Mouse (Mus musculus) midbrain, embryonic 14.5 days (tissue): ENCODE measurements around the gene Apbb2. TPM values are rescaled to one million over a fixed set of nuclear protein-coding genes. Genes with fewer than 3 reads are reported as not detected.

Experiments used
- ATAC-seq: fragments of 200-750 bp; cut with Nextera tagmentation; 2 replicates; pipeline ENCODE4 v1.8.0; 2017; ENCODE audit warnings: moderate number of reproducible peaks, moderate library complexity; ENCODE audit not compliant: low FRiP score, low TSS enrichment
- DNase-seq: peaks from one replicate; pipeline ENCODE4 v3.0.0-alpha.2; 2015
- H3K27ac ChIP-seq: fragments of 300-500 bp; sonication (generic); replicated peaks from 2 replicates; pipeline ENCODE4 v1.5.1; 2014; ENCODE audit warnings: mild to moderate bottlenecking, low read depth, low read length, moderate library complexity
- H3K27me3 ChIP-seq: fragments of 300-500 bp; sonication (generic); 2 replicates; pipeline ENCODE4 v1.6.1; 2014; ENCODE audit warnings: low read length, control low read depth, mixed read lengths; ENCODE audit not compliant: control insufficient read depth, insufficient read depth
- H3K36me3 ChIP-seq: fragments of 300-500 bp; sonication (generic); 2 replicates; pipeline ENCODE4 v1.6.1; 2014; ENCODE audit warnings: low read length, control low read depth; ENCODE audit not compliant: control insufficient read depth, insufficient read depth
- H3K4me1 ChIP-seq: fragments of 300-500 bp; sonication (generic); 2 replicates; pipeline ENCODE4 v1.6.1; 2014; ENCODE audit warnings: mild to moderate bottlenecking, antibody characterized with exemption, low read length, control low read depth; ENCODE audit not compliant: control insufficient read depth, insufficient read depth
- H3K4me2 ChIP-seq: fragments of 300-500 bp; sonication (generic); 2 replicates; pipeline ENCODE4 v1.6.1; 2014; ENCODE audit warnings: mild to moderate bottlenecking, low read length, moderate library complexity
- H3K4me3 ChIP-seq: fragments of 300-500 bp; sonication (generic); replicated peaks from 2 replicates; pipeline ENCODE4 v1.5.1; 2014; ENCODE audit warnings: low read depth, low read length
- H3K9ac ChIP-seq: fragments of 300-500 bp; sonication (generic); replicated peaks from 2 replicates; pipeline ENCODE4 v1.6.1; 2014; ENCODE audit warnings: mild to moderate bottlenecking, low read length, moderate library complexity
- H3K9me3 ChIP-seq: fragments of 300-500 bp; sonication (generic); 2 replicates; pipeline ENCODE4 v1.6.1; 2016; ENCODE audit warnings: low read length, control low read depth, mixed read lengths; ENCODE audit not compliant: control insufficient read depth
- WGBS: fragments of 180-500 bp; shearing (Covaris S2); extraction: QIAGEN DNeasy Blood & Tissue Kit; methylation state at CpG from one replicate; pipeline ENCODE4 v1.1.7; 2014; 5-methylcytosine and 5-hydroxymethylcytosine counted together
- polyA plus RNA-seq: library from polyadenylated mRNA; unstranded; fragments of >200 nt; fragmentation: Nextera tagmentation; extraction: Ambion mirVana; gene quantifications from 2 replicates; pipeline ENCODE4 v1.2.1, GENCODE M21; 2014

Apbb2 gene
- polyA plus RNA-seq, 1 experiment from 2014 or later = 116 TPM

GRCm38 (mm10) chr5:66596296-66596695 lies 22.3 kb downstream of the Apbb2 start:
- H3K4me2 ChIP-seq = no peak overlapping the region
- H3K27ac ChIP-seq = no peak overlapping the region
- no peaks in the 10 kb centered on the region for H3K4me1 ChIP-seq
- no peaks in the 10 kb centered on the region for H3K36me3 ChIP-seq
- no peak overlapping the region for H3K4me3 ChIP-seq
- H3K9ac ChIP-seq = no peak overlapping the region
- WGBS = 81% methylated on average over 3 of the region's 3 CpGs
- no peaks in the 10 kb centered on the region for H3K9me3 ChIP-seq
- ATAC-seq (no peak), DNase-seq (no peak)
- H3K27me3 ChIP-seq = no peaks in the 10 kb centered on the region

DNA sequence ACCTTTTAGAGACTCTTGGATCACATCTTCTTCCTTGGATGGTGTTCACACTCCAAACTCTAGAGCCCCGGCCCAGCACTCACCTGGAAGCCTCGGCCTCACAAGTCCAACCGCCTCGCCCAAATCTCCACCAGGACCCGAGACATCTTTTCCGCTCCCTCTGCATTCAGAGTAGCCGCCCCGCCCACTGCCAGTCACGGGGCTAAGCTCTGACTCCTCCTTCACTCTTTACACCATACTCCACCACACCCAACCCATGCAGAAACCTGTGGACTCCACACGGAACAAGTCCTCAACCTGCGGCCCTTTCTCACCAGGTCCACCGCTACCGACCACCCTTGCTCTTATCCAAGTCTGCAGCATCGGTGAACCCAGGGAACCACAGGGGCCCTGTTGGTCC lies 23.7 kb downstream of the Apbb2 start:
- Histone ChIP-seq H3K27ac (no peak overlapping the region), H3K4me3 (no peak overlapping the region), H3K9me3 (no peaks in the 10 kb centered on the region), H3K27me3 (no peaks in the 10 kb centered on the region), H3K4me2 (no peak overlapping the region), H3K4me1 (no peaks in the 10 kb centered on the region; the same call in 1 of the 2 replicates), H3K36me3 (no peaks in the 10 kb centered on the region), H3K9ac (no peak overlapping the region)
- no peak for DNase-seq
- 82% methylated on average over 14 of the region's 14 CpGs for WGBS
- no peak for ATAC-seq

GRCm38 (mm10) chr5:66586236-66586745 lies 32.3 kb downstream of the Apbb2 start:
- Histone ChIP-seq H3K27ac (0 out of 2 replicates have a peak overlapping the region, but pooled peaks have one; percentile 38), H3K9me3 (no peaks in the 10 kb centered on the region), H3K36me3 (no peaks in the 10 kb centered on the region), H3K27me3 (no peaks in the 10 kb centered on the region), H3K9ac (no peak overlapping the region), H3K4me3 (no peak overlapping the region), H3K4me2 (no peak overlapping the region), H3K4me1 (no peaks in the 10 kb centered on the region; the same call in 1 of the 2 replicates)
- no peak for ATAC-seq
- DNase-seq = peak; percentile 42
- 79% methylated on average over 6 of the region's 6 CpGs for WGBS

- 88% methylated on average over 4 of the region's 4 CpGs for WGBS
- no peak overlapping the region for H3K4me3 ChIP-seq
These were observed 35.6 kb downstream of the Apbb2 start for GRCm38 (mm10) chr5:66583019-66583406.

GRCm38 (mm10) chr5:66582281-66583018 lies 36.1 kb downstream of the Apbb2 start:
- Histone ChIP-seq H3K9ac (no peak overlapping the region), H3K9me3 (no peaks in the 10 kb centered on the region), H3K36me3 (no peaks in the 10 kb centered on the region), H3K4me2 (no peak overlapping the region), H3K27ac (no peak overlapping the region), H3K4me3 (no peak overlapping the region), H3K4me1 (peaks cover 4% of the 10 kb centered on the region; the same call in 1 of the 2 replicates), H3K27me3 (no peaks in the 10 kb centered on the region)
- DNase-seq (no peak), ATAC-seq (no peak)
- WGBS = 93% methylated on average over 17 of the region's 17 CpGs

More at GRCm38 (mm10) chr5:66583019-66583406, 35.6 kb downstream of the Apbb2 start:
- Histone ChIP-seq H3K27me3 (no peaks in the 10 kb centered on the region), H3K4me2 (no peak overlapping the region), H3K9ac (no peak overlapping the region), H3K36me3 (no peaks in the 10 kb centered on the region), H3K9me3 (no peaks in the 10 kb centered on the region), H3K4me1 (peaks cover 4% of the 10 kb centered on the region; the same call in 1 of the 2 replicates), H3K27ac (no peak overlapping the region)
- no peak for DNase-seq
- no peak for ATAC-seq

DNA sequence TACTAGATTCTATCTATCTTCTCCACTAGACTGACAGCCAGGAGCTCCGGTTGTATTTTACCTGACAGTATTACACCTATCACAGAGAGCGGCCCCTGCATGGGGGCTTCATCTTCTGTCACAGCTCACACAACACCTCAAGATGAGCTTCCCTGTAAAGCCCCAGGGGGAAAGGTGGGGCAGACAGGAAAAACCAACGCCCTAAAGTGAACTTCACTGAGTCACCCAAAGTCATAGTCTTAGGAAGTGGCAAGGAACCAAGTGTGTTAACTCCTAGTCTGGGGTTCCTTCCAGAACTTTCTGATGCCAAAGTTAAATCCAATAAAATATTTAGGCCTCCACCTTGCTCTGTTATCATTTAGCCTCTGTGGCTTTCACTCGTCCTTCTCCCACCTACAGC lies 39.5 kb downstream of the Apbb2 start:
- ATAC-seq (no peak), DNase-seq (no peak)
- Histone ChIP-seq H3K27ac (no peak overlapping the region), H3K27me3 (no peaks in the 10 kb centered on the region), H3K36me3 (no peaks in the 10 kb centered on the region), H3K4me2 (no peak overlapping the region), H3K9me3 (no peaks in the 10 kb centered on the region), H3K4me3 (no peak overlapping the region), H3K4me1 (0 out of 2 replicates have a peak, but pooled peaks cover 8% of the 10 kb centered on the region), H3K9ac (no peak overlapping the region)
- 84% methylated on average over 4 of the region's 4 CpGs for WGBS

GRCm38 (mm10) chr5:66576299-66576698 lies 42.3 kb downstream of the Apbb2 start:
- DNase-seq = no peak
- Histone ChIP-seq H3K27ac (no peak overlapping the region), H3K4me2 (no peak overlapping the region), H3K36me3 (no peaks in the 10 kb centered on the region), H3K4me3 (no peak overlapping the region), H3K9ac (no peak overlapping the region), H3K4me1 (0 out of 2 replicates have a peak, but pooled peaks cover 8% of the 10 kb centered on the region), H3K9me3 (no peaks in the 10 kb centered on the region), H3K27me3 (no peaks in the 10 kb centered on the region)
- ATAC-seq = no peak; the same call in 1 of the 2 replicates
- 65% methylated on average over 9 of the region's 9 CpGs for WGBS

- ATAC-seq = no peak
- 91% methylated on average over 13 of the region's 13 CpGs for WGBS
- no peaks in the 10 kb centered on the region for H3K9me3 ChIP-seq
- H3K9ac ChIP-seq = no peak overlapping the region
- H3K27ac ChIP-seq = no peak overlapping the region
- 0 out of 2 replicates have a peak, but pooled peaks cover 4% of the 10 kb centered on the region for H3K4me1 ChIP-seq
- no peaks in the 10 kb centered on the region for H3K27me3 ChIP-seq
- H3K4me2 ChIP-seq = no peak overlapping the region
- DNase-seq = no peak
- H3K4me3 ChIP-seq = no peak overlapping the region
- H3K36me3 ChIP-seq = no peaks in the 10 kb centered on the region
These were observed 43.4 kb downstream of the Apbb2 start for GRCm38 (mm10) chr5:66575148-66575547.

- H3K27ac ChIP-seq = no peak overlapping the region
- no peak for ATAC-seq
- 0 out of 2 replicates have a peak, but pooled peaks cover 4% of the 10 kb centered on the region for H3K4me1 ChIP-seq
- H3K4me2 ChIP-seq = no peak overlapping the region
- DNase-seq = no peak
- H3K27me3 ChIP-seq = no peaks in the 10 kb centered on the region
- H3K4me3 ChIP-seq = no peak overlapping the region
- no peaks in the 10 kb centered on the region for H3K9me3 ChIP-seq
- H3K36me3 ChIP-seq = no peaks in the 10 kb centered on the region
- H3K9ac ChIP-seq = no peak overlapping the region
- WGBS = 13% methylated on average over 4 of the region's 4 CpGs
These were observed 45.3 kb downstream of the Apbb2 start for GRCm38 (mm10) chr5:66573266-66573665.
